Mouse (Mus musculus) gastrocnemius, adult 8-10 months (tissue): ENCODE data around the gene Ang. TPM values are rescaled to one million over a fixed set of nuclear protein-coding genes. Genes with fewer than 3 reads are reported as not detected.

Experiments used
- DNase-seq, 2 experiments: peaks; one replicate each; pipeline ENCODE4 v3.0.0; 2022; ENCODE audit warnings: low spot score in 2 of 2
- total RNA-seq, 4 experiments: library from RNA; stranded (reverse); gene quantifications; 2 replicates each; pipeline ENCODE4 v1.2.4; 2022

Gene Ang
- total RNA-seq, 4 experiments from 2014 or later = 1.2 to 3.0 (median 1.6) TPM

- no peak for DNase-seq
These were observed 36.8 kb downstream of the Ang start for GRCm38 (mm10) chr14:51127648-51128258.

- no peak for DNase-seq
These were observed 38.0 kb downstream of the Ang start for GRCm38 (mm10) chr14:51128775-51129623.

GRCm38 (mm10) chr14:51129624-51129975 lies 38.6 kb downstream of the Ang start:
- DNase-seq = no peak

- no peak for DNase-seq
These were observed 39.5 kb downstream of the Ang start for GRCm38 (mm10) chr14:51130315-51130940.

- DNase-seq = no peak
These were observed 40.3 kb downstream of the Ang start for GRCm38 (mm10) chr14:51131086-51131815.

- no peak for DNase-seq
These were observed 41.4 kb downstream of the Ang start for GRCm38 (mm10) chr14:51132372-51132771.

- DNase-seq = no peak
These were observed 49.4 kb downstream of the Ang start for GRCm38 (mm10) chr14:51140342-51140741.

GRCm38 (mm10) chr14:51142119-51142518 lies 51.2 kb downstream of the Ang start:
- DNase-seq = no peak

GRCm38 (mm10) chr14:51142568-51142967 lies 51.6 kb downstream of the Ang start:
- DNase-seq = no peak

- no peak for DNase-seq
These were observed 52.3 kb downstream of the Ang start for GRCm38 (mm10) chr14:51143287-51143686.

GRCm38 (mm10) chr14:51143937-51144336 lies 53.0 kb downstream of the Ang start:
- DNase-seq = no peak

GRCm38 (mm10) chr14:51144451-51144850 lies 53.5 kb downstream of the Ang start:
- no peak for DNase-seq

- DNase-seq = no peak
These were observed 54.6 kb downstream of the Ang start for GRCm38 (mm10) chr14:51145521-51145920.

GRCm38 (mm10) chr14:51146685-51147084 lies 55.7 kb downstream of the Ang start, which contains the start of gene Rnase1:
TSS of gene Rnase1 (minus strand) at chr14:51146785.
- DNase-seq = no peak

GRCm38 (mm10) chr14:51148006-51148405 lies 57.1 kb downstream of the Ang start:
- DNase-seq = no peak

GRCm38 (mm10) chr14:51149164-51149563 lies 58.2 kb downstream of the Ang start:
- no peak for DNase-seq

- no peak for DNase-seq
These were observed 59.4 kb downstream of the Ang start for GRCm38 (mm10) chr14:51150206-51150831.
